Mouse (Mus musculus) Patski (cell line): Measurements from ENCODE around the gene Tll1. TPM values are rescaled to one million over a fixed set of nuclear protein-coding genes. Genes with fewer than 3 reads are reported as not detected.
"Not testable (repeated sequence)": the region's sequence is repeated elsewhere in the genome, so short reads cannot be mapped to it uniquely, and the experiment has no call there.

Experiments
- ATAC-seq: fragments of 100-300 bp; one replicate; pipeline ENCODE4 v1.8.0; 2021
- CTCF ChIA-PET: fragments of 350-600 bp; sonication (Branson Sonifier 250); formaldehyde crosslinking; loops from one replicate; lab custom pipeline; 2022; ENCODE audit warnings: inconsistent platforms; lab: Charles Lee
- POLR2A ChIA-PET: fragments of 350-600 bp; sonication (Branson Sonifier 250); formaldehyde crosslinking; loops from one replicate; lab custom pipeline; 2022; ENCODE audit warnings: antibody characterized with exemption, inconsistent platforms; lab: Charles Lee
- DNase-seq: peaks from one replicate; pipeline ENCODE4 v3.0.0-alpha.2; 2011; ENCODE audit warnings: low read depth, low spot score
- H3K27me3 ChIP-seq: fragments of 371-371 bp; one replicate; pipeline ENCODE4 v1.5.1; 2021
- CTCF ChIP-seq: fragments of 100-300 bp; IDR thresholded peaks from one replicate; pipeline ENCODE4 v1.5.1; 2021
- in situ Hi-C: fragments of 300-500 bp; cut with MboI; formaldehyde crosslinking; loops from 3 replicates; pipeline ENCODE4 v1.11.1; 2018; ENCODE audit warnings: low pct_unique_long_range_greater_than_20kb, mixed read lengths
- polyA plus RNA-seq: library from polyadenylated mRNA; unstranded; gene quantifications from one replicate; pipeline ENCODE4 v1.2.3, GENCODE M21; 2021

Gene Tll1
- polyA plus RNA-seq, 1 experiment from 2014 or later = 0.12 TPM

GRCm38 (mm10) chr8:64024359-64024758 lies 181.7 kb downstream of the Tll1 start:
- TF ChIP-seq CTCF = no peak
- in situ Hi-C loops = loop anchor here (5.0 to 10.0 kb wide), 4 partner anchors 180 to 918 kb away; partner anchors contain the start of genes Cpe and Tll1
- CTCF ChIA-PET = interaction anchor here (0.7 to 2.6 kb wide), 3 partner anchors 88 to 525 kb away, joined by 3 to 23 read pairs (median 4); no protein-coding TSS in a partner anchor
- peaks cover 6% of the 10 kb centered on the region for H3K27me3 ChIP-seq
- DNase-seq (no peak), ATAC-seq (no peak)
- POLR2A ChIA-PET = no interaction called here

GRCm38 (mm10) chr8:64023579-64023978 lies 182.5 kb downstream of the Tll1 start:
- TF ChIP-seq CTCF = peak; percentile 48
- ATAC-seq = no peak
- CTCF ChIA-PET = interaction anchor here (0.7 to 2.6 kb wide), 5 partner anchors 89 to 526 kb away, joined by 3 to 23 read pairs (median 4); no protein-coding TSS in a partner anchor
- in situ Hi-C loops = loop anchor here (5.0 to 10.0 kb wide), 4 partner anchors 181 to 919 kb away; partner anchors contain the start of genes Cpe and Tll1
- DNase-seq = no peak
- POLR2A ChIA-PET = no interaction called here
- H3K27me3 ChIP-seq = peaks cover 6% of the 10 kb centered on the region

- ATAC-seq = no peak
- peaks cover 6% of the 10 kb centered on the region for H3K27me3 ChIP-seq
- TF ChIP-seq CTCF = no peak
- DNase-seq = no peak
- ChIA-PET CTCF (interaction anchor here (0.8 to 2.6 kb wide), 3 partner anchors 522 to 526 kb away, joined by 3 to 23 read pairs (median 4); no protein-coding TSS in a partner anchor), POLR2A (no interaction called here)
- in situ Hi-C loops = loop anchor here (5.0 to 10.0 kb wide), 4 partner anchors 182 to 919 kb away; partner anchors contain the start of genes Cpe and Tll1
Measured at GRCm38 (mm10) chr8:64023027-64023426, 183.0 kb downstream of the Tll1 start.

- in situ Hi-C loops, DNase-seq, CTCF ChIA-PET, ATAC-seq, POLR2A ChIA-PET: not testable (repeated sequence)
- peaks cover 32% of the 10 kb centered on the region for H3K27me3 ChIP-seq
Measured at GRCm38 (mm10) chr8:63970612-63971391, 235.3 kb downstream of the Tll1 start.
